Mouse (Mus musculus): Measurements from ENCODE around the gene Zfp992.
"Not testable (repeated sequence)": the region's sequence is repeated elsewhere in the genome, so short reads cannot be mapped to it uniquely, and the experiment has no call there.

The Zfp992 gene

DNA sequence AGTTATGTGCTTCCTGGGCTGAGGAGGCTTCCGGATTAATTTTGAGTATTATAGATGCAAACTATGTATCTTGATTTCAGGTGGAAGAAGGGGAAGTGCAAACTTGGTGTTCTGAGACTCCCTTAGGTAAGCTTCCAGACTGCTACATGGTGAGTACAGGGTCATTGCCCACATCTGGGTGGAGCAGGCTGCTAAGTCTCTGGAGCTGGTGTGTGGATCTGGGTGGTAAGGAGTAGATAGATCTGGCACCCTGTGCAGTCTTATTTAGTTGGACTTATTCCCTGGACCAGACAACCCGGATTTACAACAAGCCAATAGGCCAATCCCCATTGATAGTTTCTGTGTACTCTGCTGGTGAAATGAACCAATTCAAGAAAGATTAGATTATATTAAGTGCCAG lies at the start of gene Zfp992:
Gene Zfp992, plus strand, starts transcription at position 74 of the 400 bp plus-strand sequence.
- not testable (repeated sequence) for DNase-seq (ENCODE audit: extremely low read depth, low read depth)

DNA sequence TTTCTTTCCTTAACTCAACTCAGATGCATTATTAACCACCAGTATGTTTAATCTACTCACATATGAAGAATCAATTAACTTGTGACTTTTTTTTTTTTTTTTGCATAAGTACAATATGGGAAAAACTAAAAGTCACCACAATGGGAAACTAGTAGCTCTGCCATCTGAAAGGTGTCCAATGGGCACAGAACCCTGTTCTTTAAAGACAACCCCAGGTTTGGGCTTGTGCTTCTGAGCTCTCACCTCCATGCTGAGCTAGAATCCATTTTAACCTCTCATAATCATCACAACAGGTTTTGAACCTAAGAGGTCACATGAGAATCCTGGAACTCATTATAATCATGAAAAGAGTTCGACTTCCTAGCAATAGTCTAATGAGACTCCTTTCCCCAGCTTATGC lies 19.4 kb upstream of the Zfp992 start:
- not testable (repeated sequence) for DNase-seq (ENCODE audit: extremely low read depth, low read depth)

DNA sequence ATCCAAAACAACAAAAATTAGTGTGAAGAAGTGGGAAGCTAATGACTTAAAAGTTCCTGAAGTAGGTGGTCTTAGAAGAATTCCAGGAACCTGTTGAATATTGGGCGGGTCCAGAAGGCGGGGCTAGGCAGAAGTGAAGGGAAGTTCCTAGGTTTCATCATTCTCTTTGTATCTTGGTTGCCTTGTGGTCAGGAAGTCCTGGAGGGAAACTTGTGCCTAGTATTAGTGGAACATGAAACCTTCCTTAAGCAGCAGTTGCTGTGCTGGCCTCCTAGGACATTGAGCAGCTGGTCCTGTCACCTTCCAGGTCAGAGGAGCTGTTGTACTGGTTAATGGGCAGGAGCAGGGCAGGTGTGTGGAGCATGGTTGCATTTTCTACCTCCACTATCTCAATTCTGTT lies 17.9 kb upstream of the Zfp992 start:
- DNase-seq (ENCODE audit: extremely low read depth, low read depth), result not testable (repeated sequence)

- DNase-seq (ENCODE audit: extremely low read depth, low read depth), result not testable (repeated sequence)
Measured at GRCm38 (mm10) chr4:146435539-146435938, 13.3 kb upstream of the Zfp992 start.

GRCm38 (mm10) chr4:146437256-146437655 lies 11.6 kb upstream of the Zfp992 start:
- not testable (repeated sequence) for DNase-seq (ENCODE audit: extremely low read depth, low read depth)

DNA sequence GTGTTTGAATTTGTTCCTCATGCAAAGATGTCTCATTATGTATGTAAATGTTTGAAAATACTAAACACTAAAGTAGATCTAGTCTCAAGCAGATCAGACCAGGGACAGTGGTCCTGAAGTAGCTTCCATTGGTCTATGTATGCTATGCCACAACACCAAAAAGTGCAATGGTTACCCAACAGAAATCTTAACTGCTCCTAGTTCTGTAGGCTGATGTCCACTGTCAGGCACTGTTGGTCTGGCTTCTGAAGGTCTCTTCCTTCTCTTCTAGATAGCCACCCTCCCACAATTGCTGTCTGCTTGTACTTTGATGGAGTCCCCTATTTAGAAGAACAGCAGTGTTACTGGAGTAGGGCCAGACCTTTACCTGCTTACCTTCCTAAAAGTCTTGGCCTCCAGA lies 4.5 kb upstream of the Zfp992 start:
- not testable (repeated sequence) for DNase-seq (ENCODE audit: extremely low read depth, low read depth)

GRCm38 (mm10) chr4:146445121-146445520 lies 3.7 kb upstream of the Zfp992 start:
- not testable (repeated sequence) for DNase-seq (ENCODE audit: extremely low read depth, low read depth)

DNA sequence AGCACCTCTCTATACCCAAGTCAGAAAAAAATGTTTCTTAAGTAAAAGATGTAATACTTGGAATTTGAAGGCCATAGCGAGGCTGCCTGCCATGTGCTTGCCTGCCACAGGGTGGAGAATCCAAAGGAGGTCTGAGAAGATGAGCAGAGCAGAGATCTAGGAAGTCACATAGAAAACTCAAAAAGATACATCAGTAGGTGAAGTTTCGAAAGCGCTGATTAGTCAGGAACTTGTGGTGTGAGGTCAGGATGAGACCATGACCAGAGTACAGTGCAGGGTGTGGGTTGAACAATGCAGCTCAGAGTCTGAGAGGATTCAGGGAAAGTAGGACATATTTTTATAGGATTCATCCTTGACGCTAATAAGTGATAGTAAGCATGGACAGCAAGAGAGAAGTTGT lies 2.7 kb upstream of the Zfp992 start:
- not testable (repeated sequence) for DNase-seq (ENCODE audit: extremely low read depth, low read depth)

DNA sequence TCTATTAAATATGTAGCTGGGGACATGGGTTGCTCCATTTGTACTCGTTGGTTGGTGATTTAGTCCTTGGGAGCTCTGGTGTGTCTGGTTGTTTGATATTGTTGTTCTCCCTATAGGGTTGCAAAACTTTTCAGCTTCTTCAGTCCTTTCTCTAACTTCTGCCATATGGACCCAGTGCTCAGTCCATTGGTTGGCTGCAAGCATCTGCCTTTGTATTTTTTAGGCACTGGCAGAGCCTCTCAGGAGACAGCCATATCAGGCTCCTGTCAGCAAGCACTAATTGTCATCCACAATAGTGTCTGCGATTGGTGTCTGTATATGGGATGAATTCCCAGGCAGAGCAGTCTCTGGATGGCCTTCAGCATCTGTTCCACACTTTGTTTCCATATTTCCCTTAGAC lies 1.8 kb upstream of the Zfp992 start:
- DNase-seq (ENCODE audit: extremely low read depth, low read depth), result not testable (repeated sequence)

- not testable (repeated sequence) for DNase-seq (ENCODE audit: extremely low read depth, low read depth)
Measured at GRCm38 (mm10) chr4:146449711-146450110, 888 bp downstream of the Zfp992 start.

DNA sequence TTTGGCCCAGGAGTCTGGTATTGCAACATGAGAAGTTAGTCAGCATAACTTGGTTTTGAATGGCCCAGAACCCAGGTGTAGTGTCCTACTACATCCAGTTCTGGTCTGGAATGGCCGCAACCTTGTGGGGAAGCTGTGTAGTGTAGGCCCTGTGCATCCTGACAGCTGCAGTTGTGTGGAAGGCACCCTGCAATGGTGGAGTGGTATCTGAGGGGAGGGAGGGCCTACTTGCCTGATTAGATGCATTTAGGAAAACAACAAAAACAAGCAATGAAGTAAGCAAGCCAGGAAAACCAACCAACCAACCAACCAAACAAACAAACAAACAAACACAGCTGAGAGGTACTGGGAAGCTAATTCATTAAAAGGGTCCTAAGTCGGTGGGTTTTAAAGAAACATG lies 3.8 kb downstream of the Zfp992 start:
- DNase-seq (ENCODE audit: extremely low read depth, low read depth), result not testable (repeated sequence)

- not testable (repeated sequence) for DNase-seq (ENCODE audit: extremely low read depth, low read depth)
Measured at GRCm38 (mm10) chr4:146454170-146454569, 5.3 kb downstream of the Zfp992 start.

DNA sequence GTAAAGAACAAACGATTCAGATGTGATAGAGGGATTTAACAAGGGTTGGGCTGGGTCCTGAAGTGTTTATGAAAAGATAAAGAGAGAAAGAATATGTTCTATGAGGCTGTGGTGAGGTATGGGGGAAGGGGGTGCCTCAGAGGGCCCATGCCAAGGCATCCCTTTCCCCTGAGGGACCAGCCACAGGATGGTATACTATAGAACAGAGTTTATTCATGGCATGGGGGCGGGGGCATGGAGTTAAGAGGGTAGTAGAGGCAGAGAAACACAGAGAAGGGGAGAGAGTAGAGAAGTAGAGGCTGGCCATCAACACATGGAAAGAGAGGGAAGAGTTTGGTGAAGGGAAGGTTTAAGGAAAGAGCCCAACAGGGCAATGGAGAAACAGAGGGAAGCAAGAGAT lies 6.1 kb downstream of the Zfp992 start:
- DNase-seq (ENCODE audit: extremely low read depth, low read depth), result no peak

DNA sequence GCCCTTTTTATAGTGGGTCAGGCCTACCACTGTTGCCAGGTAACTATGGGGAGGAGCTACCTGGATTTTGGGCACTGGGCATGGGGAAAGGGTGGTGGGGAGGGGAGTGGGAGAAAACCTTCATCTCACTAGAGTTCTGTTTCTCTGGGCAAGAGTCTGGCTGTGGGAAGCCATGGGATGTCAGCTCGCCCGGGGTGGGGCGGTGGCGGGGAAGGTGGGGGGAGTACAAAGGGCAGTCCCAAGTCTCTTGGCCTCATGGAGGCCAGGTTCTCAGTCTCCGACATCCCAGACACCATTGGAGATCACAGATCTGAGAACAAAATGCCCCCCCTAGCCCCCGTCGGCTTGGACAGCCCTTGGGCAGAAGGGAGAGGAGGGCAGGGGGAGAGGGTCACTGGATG lies 6.5 kb downstream of the Zfp992 start:
- no peak for DNase-seq (ENCODE audit: extremely low read depth, low read depth)

GRCm38 (mm10) chr4:146456061-146456726 lies 7.4 kb downstream of the Zfp992 start:
- DNase-seq (ENCODE audit: extremely low read depth, low read depth), result no peak

GRCm38 (mm10) chr4:146457126-146457525 lies 8.3 kb downstream of the Zfp992 start:
- no peak for DNase-seq (ENCODE audit: extremely low read depth, low read depth)

GRCm38 (mm10) chr4:146457720-146458119 lies 8.9 kb downstream of the Zfp992 start:
- no peak for DNase-seq (ENCODE audit: extremely low read depth, low read depth)

GRCm38 (mm10) chr4:146459822-146460221 lies 11.0 kb downstream of the Zfp992 start:
- DNase-seq (ENCODE audit: extremely low read depth, low read depth), result not testable (repeated sequence)

DNA sequence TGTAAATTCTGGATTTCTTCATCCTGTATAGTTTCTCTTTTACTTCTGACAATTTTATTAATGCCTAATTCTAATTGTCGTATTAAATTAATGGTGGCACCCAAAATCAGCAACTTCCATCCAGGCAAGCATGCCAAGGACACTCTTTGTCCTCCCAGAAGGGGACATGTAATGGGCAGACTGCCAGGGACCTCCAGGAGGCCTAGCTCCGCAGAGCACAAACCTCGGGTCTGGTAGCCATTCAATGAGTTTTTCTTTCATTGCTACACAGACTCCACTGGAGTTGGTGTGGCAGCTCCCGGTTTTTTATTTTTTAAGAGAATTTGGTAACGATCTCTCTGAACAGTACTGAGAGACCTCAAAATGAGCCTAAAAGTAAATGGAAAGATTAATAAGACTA lies 11.9 kb downstream of the Zfp992 start:
- not testable (repeated sequence) for DNase-seq (ENCODE audit: extremely low read depth, low read depth)

GRCm38 (mm10) chr4:146463649-146464351 lies 15.0 kb downstream of the Zfp992 start:
- DNase-seq (ENCODE audit: extremely low read depth, low read depth), result not testable (repeated sequence)

- not testable (repeated sequence) for DNase-seq (ENCODE audit: extremely low read depth, low read depth)
Measured at GRCm38 (mm10) chr4:146469984-146470383, 21.2 kb downstream of the Zfp992 start.

DNA sequence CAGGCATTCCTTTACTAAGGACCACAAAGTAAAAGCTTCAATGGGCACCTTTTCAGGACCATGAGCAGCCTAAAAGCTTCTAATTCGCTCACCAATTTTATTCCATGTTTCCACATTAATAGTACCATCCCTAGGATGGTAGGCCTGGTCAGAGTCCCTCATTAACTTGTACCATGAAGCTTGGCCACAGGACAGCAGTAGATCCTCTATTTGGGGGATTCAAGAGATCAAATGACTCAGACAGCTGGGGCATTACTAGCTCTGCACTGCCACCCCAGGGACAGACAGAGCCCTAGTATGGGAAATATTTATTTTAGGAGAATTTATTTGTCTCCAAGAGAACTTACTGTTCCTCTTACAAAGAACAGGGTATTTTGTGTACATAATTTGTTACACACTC lies 25.4 kb downstream of the Zfp992 start:
- DNase-seq (ENCODE audit: extremely low read depth, low read depth), result not testable (repeated sequence)
